Mouse (Mus musculus): ENCODE measurements around the gene Npas4. TPM values are rescaled to one million over a fixed set of nuclear protein-coding genes. Genes with fewer than 3 reads are reported as not detected.

Gene Npas4
- total RNA-seq, 2 experiments from 2014 or later = 9.1 to 10.8 TPM

Other genes with a start within 250 kb of the Npas4 start
- gene Rbm4b, start 233.8 kb downstream of the Npas4 start, total RNA-seq (2021) = 10 to 100 TPM; 12.4 to 14.2 TPM
- 10 to 100 TPM; 68.0 to 68.9 TPM for gene Rbm4, start 196.4 kb downstream of the Npas4 start, total RNA-seq (2021)
- gene Gm21992, start 178.7 kb downstream of the Npas4 start, total RNA-seq (2021) = 10 to 100 TPM; 16.0 to 16.2 TPM
- gene Rbm14, start 178.7 kb downstream of the Npas4 start, total RNA-seq (2021) = 10 to 100 TPM; 52.7 to 57.0 TPM
- gene Ccs, start 151.0 kb downstream of the Npas4 start, total RNA-seq (2021) = 10 to 100 TPM; 37.4 to 38.6 TPM
- gene Ccdc87, start 150.9 kb downstream of the Npas4 start, total RNA-seq (2021) = 1 to 10 TPM; 2.4 to 2.9 TPM
- 100 to 1,000 TPM in 1 of 2 experiments, 10 to 100 TPM in 1; 99.2 to 106 TPM for gene Ctsf, start 135.2 kb downstream of the Npas4 start, total RNA-seq (2021)
- gene Actn3, start 112.4 kb downstream of the Npas4 start, total RNA-seq (2021) = 1 to 10 TPM; 3.1 to 3.9 TPM
- 10 to 100 TPM; 22.7 to 27.8 TPM for gene Zdhhc24, start 111.6 kb downstream of the Npas4 start, total RNA-seq (2021)
- 10 to 100 TPM; 36.7 to 41.8 TPM for gene Bbs1, start 83.7 kb downstream of the Npas4 start, total RNA-seq (2021)
- 10 to 100 TPM; 62.2 to 67.0 TPM for gene Dpp3, start 62.0 kb downstream of the Npas4 start, total RNA-seq (2021)
- gene Peli3, start 47.2 kb downstream of the Npas4 start, total RNA-seq (2021) = 10 to 100 TPM; 16.4 to 17.6 TPM
- 10 to 100 TPM; 60.8 to 61.0 TPM for gene Mrpl11, start 28.2 kb downstream of the Npas4 start, total RNA-seq (2021)
- gene Slc29a2, start 33.5 kb upstream of the Npas4 start, total RNA-seq (2021) = 10 to 100 TPM; 22.0 to 24.1 TPM
- 100 to 1,000 TPM; 133 to 136 TPM for gene B4gat1, start 48.5 kb upstream of the Npas4 start, total RNA-seq (2021)
- gene AC124502.3, start 48.6 kb upstream of the Npas4 start, total RNA-seq (2021) = 1 to 10 TPM; 6.3 to 7.0 TPM
- 1 to 10 TPM; 6.6 to 8.8 TPM for gene Brms1, start 51.0 kb upstream of the Npas4 start, total RNA-seq (2021)
- gene Rin1, start 60.2 kb upstream of the Npas4 start, total RNA-seq (2021) = 10 to 100 TPM; 16.9 to 24.1 TPM
- 10 to 100 TPM in 1 of 2 experiments, 1 to 10 TPM in 1; 9.5 to 12.2 TPM for gene Cd248, start 77.8 kb upstream of the Npas4 start, total RNA-seq (2021)
- 100 to 1,000 TPM; 115 to 122 TPM for gene Tmem151a, start 95.2 kb upstream of the Npas4 start, total RNA-seq (2021)
- gene Yif1a, start 98.2 kb upstream of the Npas4 start, total RNA-seq (2021) = 10 to 100 TPM; 27.3 to 30.4 TPM
- 100 to 1,000 TPM; 379 to 384 TPM for gene Cnih2, start 108.2 kb upstream of the Npas4 start, total RNA-seq (2021)
- gene Rab1b, start 116.8 kb upstream of the Npas4 start, total RNA-seq (2021) = 100 to 1,000 TPM; 167 to 168 TPM
- 100 to 1,000 TPM; 186 to 195 TPM for gene Klc2, start 128.2 kb upstream of the Npas4 start, total RNA-seq (2021)